Mouse (Mus musculus) left cerebral cortex, adult 11 months (tissue): ENCODE measurements around the gene Pip4k2a.

ENCODE experiments used
- DNase-seq: peaks from one replicate; pipeline ENCODE4 v3.0.0; 2022; ENCODE audit warnings: low spot score

Gene Pip4k2a

DNA sequence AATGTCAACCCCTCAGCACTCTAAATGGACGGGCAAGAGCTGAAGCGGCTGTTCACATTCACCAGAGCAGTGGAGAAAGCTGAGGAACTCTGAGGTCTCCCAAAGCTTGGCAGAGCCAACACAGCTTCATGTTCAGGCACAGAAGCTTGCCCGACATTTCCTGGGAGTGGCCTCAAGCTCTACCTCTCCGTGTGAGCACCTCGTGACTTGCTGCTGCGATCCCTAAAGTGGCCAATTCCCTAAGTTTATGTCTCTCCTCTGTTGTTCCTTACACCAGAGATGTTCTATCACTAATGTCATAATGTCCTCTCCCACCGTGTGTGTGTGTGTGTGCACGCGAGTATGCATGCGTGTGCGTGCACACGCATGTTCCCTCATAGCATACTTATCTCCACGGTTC, 42.3 kb downstream of the Pip4k2a start:
- no peak for DNase-seq

DNA sequence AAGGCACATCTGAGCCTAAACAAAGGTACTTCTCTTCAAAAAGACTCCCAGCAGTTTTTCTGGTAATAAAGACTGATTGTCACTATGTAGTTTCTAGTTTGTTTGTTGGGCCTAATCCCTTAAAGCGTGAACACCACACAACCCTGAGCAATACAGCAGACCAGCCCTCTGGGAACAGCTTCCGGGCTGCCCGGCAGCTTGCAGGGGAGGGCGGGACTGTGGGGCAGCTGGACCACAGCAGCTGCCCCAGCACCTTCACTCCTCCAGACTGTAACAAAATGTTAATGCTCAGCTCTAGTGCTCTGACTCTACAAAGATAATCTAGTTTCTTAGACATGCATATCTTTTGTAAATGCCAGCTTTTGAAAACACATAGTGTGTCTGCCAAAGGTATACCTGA, 42.9 kb downstream of the Pip4k2a start:
- no peak for DNase-seq

DNA sequence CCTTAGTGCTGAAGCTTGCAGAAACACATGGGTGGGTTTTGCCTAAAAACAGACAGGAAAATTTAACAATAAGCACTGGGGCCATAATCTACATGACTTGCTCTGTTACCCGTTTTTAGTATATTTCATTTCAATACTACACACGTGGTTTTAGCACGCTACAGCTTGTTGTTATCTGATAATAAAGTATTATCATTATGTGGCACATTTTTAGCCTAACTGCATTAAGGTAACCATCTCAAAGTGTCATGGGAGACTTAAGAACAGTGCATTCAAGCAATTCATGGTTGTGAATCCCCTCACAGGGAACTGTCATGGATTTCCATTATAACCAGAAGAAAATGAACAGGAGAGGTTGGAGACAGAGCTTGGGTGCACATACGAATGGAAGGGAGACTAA, 43.5 kb downstream of the Pip4k2a start:
- DNase-seq: no peak

DNA sequence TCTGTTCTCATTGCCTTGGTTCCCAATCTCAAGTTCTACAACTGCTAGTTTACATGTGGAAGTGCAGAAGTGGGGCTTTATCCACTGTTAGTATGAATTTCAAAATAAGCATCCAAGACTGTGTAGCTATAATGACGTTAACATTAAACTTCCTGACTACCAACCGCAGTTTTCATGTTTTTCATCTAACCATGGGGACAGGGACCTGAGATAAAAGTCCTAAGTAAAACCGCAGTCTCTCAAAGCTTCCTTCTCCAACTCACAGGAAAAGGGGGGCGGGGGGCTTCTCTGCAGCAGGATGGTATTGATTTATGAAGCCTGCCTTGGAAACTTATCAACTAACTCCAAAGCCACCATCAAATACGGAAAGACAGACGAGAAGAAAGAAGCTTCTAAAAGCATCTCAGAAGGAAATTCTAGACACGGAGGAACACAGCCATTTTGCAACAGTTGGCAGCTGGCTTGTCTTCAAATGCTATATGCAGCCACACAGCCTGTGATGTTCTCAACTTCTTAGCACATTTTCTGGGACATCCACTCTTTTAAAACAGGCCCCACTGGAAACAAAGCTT, 45.7 kb downstream of the Pip4k2a start:
- peak; percentile 32 for DNase-seq

DNA sequence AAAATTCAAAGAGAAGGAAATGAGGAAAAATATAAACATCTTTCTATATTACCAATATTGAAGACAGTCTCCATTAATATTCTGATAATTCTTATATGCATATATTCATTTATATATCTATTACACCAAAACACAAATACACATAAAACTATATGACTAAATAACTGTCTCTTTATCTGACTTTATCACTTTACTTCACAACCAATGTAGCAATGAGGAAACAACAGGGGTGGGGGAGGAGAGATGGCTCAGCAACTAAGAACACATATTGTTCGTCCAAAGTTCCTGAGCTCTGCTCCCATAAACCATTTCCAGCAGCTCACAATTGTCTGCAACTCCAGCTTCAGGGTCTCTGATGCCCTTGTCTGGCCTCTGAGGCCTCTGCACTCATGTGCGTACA, 47.2 kb downstream of the Pip4k2a start:
- DNase-seq: no peak

DNA sequence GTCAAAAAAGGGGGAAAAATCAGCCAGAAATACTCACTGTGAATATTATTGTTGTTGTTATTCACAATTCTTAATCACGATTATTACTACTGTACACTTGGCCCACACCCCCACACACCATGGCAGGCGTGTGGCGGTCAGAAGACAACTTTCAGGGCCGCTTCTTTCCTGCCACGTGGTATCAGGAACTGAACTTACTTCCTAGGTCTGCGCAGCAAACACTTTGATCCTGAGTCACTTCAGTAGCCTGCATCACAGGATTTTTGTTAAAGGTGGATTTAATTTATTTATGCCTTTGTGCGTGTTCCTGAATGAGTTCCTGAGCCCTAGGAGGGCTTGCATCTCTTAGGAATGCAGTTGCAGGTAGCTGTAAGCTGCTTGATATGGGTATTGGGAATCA, 49.2 kb downstream of the Pip4k2a start:
- no peak for DNase-seq

DNA sequence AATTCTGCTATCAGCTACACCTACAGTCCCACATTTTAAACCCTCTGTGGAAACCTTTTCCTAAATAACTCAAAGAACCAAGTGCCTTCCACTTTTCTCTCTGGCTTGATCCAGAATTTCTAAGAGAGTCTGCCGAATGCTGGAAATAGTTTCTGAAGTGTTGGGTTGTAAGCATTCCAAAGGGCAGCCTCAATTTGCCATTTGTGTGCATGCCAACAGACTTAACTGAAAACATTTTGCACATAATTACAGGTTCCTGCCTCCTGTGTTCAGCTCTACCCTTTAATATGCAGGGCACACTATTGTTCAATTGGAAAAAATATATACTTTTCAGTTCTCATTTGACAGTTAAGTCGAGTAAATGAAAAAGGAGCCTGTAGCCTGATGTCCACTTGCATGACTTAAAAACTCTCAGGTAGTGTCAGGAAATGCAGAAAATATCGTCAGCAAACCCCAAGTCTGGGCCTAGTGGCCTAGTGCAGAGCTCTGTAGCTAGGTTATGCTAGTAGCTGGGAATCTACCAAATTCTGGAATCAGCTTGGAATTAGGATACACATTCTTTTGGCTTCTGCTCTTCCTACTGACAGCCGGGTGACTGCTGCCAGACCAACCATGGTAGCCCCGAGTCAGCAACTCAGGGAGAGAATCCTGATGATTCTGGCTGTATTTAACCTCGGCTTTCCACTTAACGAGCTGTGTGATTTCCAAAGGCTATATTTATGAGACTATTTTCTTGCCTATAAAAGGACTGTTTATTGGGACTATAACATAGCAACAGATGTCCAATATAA, 50.1 kb downstream of the Pip4k2a start:
- no peak for DNase-seq

DNA sequence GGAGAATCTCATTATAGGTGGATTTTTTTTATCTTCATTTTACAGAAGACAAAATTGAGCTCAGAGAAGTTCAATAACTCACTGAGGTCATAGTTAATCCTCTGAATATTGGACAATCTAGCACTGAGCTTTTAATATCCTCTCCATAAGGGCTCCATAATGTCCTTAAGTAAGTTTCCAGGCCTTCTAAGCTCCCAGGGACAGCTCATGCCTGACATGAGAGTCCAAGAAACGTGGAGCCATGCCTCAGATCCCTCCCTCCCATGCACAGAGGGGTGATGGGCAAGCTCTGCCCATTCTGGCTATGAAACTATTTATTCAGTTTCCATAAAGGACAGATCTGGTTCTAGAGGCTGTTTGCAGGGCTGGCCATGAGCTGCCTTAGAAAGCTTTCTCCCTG, 52.5 kb downstream of the Pip4k2a start:
- DNase-seq: no peak

DNA sequence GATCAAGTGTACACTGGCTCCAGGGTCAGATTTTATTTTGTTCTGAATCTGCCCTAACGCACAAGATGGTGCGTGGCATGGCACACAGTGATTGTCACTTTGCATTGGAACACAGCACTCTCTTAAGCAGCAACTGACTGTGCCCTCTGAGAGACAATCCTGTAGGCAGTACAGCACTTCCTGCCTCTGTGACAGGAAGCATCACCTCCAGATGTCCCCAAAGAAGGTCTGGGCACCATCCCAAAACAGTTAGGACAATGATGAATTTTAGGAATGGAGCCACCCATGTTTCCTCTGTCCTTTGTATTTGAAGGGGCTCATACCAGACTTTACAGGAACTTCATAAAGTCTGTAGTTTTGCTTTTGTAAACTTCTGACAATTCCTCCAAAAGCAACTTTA, 54.0 kb downstream of the Pip4k2a start:
- no peak for DNase-seq

DNA sequence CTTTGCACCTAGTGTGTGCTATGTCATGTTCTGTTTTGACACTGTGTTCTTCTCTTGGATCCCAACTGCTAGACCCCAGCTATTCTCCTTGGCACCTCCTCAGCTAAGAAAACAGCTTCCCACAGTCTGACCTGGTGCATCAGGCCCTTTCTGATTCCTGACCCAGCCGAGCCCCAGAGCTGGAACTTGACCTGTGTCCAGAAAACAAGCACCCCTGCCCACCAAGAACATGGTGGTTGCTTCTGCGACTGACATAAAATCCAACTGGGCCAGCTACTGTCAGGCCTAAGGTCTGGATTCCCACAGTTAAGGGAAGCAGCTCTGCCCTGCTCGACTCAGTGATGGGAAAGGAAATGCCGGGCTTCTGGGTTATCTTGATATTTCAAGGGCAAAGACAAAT, 54.6 kb downstream of the Pip4k2a start:
- DNase-seq: no peak

DNA sequence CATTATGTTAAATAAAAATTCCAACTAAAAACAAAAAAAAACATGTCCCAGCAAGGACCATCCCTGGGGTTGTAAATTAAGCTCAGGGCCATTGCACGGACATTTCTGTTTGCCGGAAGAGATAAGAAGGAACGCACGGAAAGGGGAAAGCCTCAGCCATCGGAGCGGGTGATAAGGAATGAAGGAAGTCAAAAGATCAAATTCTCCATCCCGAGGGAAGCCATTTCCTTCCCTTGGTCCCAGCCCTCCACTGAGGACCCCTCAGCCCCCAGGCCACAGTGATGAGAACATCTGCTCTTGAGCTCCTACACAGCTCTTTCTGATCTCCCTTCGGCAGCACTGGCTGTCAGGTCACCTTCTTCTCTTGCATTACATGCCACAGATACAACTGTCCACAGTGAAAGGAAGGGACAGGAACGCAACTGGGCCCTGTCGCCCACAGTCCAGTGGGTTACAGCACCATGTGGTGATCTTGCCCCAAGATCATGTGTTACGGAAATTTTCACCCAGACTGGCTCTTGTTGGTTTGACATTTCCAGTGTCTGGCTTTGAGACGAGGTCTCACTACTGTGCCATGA, 57.1 kb downstream of the Pip4k2a start:
- DNase-seq: no peak

DNA sequence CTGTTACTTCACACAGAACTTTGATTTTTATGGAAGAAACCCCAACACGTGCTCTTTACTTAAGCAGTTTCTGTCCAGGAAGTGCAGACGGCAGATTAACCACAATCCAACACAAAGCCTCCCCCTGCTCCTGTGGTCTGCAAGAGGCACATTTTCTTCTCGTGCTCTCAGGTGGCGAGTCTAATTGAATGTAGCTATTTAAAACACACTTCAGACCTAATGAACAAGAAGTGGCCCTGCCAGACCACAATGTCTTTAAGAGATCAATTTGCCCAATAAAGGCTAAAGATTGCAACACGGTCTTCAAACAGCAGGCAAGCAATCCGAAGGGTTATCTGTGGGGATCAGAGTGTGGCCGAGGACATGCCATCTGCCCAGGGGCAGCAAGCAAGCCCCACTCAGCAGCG, 59.0 kb downstream of the Pip4k2a start:
- DNase-seq: no peak

DNA sequence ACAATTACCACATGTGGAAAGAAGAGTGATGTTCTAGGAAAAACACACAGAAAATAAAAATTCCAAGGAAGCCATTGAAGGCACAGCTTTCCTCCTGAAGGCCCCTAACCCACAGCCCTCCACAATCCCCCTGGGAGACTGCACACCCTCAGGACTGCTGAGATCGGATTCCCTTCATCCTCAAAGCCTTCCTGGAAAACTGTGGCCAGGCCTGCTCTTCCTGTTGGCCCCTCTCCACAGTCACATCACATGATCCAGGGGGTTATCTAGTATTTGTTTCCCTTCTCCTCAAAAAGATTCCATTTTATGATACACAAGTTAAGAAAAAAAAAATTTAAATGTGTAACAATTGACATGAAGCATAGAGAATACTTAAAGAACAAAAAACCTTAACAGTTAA, 59.7 kb downstream of the Pip4k2a start:
- DNase-seq: no peak

DNA sequence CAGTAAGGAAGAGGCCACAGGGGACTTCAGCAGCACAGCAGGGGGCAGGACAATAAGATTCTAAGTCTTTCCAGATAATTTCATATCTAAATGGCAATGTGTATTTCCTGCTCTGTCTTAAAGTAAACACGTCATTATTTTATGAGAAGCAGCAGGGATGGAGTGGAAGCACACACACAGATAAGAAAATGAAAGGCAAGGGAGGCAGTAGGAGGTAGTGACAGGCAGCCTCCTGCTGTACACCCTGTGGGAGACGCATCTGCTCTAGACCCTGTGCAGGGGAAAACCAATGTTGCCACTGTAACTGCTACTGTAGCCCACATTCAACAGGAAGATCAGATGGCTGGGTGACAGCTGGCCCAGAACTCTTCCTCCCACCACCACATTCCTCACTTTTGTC, 60.3 kb downstream of the Pip4k2a start:
- no peak for DNase-seq

DNA sequence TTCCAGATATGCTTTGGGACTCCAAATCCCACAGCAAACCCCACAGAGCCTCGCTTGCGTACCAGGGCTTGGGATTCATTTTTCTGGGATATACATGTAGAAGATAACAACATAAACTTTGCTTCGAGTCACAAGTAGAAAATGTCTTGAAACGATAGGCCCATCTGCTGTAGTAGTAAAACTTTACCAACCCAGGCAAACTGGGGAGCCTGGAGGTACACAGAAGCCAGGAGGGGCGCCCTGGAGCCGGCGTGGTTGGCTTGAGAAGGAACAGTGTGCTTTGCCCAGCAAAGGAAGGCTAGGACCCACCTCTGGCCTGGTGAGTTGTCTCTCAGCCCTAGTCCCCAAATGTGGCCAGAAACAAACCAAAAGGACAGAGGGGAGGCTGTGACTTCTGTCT, 61.5 kb downstream of the Pip4k2a start:
- DNase-seq: no peak

DNA sequence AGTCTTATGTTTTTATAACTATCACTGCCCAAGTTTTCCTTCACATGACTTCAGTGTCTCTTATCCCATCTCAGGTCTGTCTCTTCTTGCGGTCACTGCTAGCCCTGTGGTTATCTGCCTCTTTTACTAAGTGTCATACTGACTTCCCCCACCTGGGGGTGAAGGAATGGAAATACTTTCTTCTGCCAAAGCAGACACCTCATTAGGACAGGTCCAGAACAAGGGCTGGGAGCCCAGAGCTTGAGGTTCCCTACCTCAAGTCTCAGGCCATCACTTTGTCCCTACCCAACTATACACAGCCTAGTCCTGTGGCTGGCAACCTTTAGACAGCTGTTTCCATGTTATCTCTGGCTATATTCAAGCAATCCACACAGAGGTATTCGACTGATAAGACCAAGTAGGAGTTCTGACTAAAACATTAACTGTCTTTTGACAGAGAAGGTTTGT, 62.3 kb downstream of the Pip4k2a start:
- DNase-seq: no peak

DNA sequence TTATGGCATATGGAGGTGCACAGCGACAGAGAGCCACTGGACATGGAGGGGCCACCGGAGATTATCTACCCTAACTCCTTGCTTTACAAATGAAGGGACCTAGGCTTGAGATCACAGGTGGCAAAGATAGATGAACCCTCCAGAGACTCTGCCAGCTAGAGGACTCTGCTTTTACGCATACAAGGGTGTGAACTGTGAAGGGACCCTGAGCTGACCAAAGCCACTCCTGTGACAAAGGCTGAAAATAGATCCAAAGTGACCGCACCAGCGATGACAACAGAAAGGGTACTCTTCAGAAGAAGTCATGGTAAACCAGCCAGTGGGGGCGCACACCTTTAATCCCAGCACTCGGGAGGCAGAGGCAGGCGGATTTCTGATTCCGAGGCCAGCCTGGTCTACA, 63.8 kb downstream of the Pip4k2a start:
- DNase-seq: no peak

DNA sequence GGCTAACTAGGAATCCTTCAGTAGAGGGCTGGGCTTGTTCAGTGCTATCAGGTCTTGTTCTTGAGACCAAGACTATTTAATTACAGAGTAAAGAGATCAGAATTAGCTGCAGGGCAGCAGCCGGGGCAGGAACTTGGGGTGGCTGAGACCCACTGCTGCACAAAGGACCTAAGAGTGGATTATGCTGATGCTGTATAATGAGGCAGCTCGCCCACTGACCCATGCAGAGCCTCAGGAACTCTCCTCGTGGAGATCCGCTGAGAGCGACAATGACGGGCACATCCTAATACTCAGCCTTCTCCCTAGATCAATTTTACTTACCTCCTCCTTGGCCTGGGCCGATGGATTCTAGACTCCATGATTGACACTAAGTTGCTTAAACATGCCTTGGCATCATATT, 64.5 kb downstream of the Pip4k2a start:
- DNase-seq: no peak

DNA sequence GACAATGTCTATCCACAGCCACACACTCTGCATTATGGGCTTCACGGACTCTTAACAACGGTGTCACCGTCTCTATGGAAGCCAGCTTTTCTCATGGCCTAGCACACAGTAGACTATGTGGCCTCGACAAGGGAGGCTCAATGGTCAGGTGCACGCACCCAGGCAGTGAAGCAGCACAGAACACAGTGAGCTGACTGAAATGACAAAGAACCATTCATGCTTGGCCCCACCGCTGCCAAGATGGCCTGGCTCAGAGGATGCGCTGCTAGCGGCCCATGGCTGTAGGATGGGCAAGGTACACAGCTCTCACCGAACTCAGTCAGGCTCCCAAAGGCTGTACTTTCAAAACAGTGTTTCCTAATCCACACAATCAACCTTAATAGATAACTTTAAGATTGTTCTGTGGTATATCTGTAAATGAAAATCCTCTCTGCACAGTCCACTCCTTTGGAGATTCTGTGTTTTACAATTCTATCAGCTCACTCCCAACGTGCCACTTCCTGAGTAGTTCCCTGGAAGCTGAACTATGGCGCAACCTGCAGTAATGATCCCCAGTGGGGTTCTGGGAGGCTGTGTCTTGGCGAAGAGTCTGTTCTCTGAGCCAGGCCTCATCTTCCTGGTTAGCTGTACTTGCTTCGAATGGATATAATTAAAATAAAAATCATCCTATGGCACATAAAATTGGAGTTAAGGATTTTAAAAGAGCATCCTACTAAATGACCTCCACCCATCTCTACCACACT, 67.4 kb downstream of the Pip4k2a start:
- peak; percentile 29 for DNase-seq

DNA sequence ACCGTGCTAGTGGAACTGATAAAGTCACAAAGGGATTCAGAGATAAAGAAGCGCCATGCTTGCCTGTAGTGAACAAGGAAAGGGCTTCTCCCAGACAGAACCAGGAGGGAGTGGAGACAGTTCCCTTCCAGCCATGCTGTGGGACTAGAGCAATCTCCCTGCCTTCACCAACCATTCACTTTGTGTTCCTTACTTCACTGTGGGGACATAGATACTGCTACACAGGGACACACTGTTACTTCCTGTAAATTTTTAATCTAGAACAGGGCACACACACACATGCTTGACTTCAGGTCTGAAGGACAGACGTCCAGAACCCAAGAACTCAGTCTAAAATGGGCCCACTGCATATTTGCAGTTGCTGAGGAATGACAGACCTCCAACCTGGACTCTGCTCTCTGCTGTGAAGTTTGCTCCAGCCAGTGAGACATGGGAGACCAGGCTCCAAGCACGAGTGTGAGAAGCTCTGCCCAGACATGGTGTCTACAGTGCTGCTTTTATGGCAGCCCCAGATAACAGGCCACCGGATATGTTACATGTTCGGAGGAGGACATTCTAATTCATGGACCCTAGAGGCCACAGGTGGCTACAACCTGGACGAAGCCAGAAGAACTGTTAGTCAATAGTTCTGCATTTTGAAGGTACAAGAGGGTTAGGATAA, 69.2 kb downstream of the Pip4k2a start:
- DNase-seq: no peak

DNA sequence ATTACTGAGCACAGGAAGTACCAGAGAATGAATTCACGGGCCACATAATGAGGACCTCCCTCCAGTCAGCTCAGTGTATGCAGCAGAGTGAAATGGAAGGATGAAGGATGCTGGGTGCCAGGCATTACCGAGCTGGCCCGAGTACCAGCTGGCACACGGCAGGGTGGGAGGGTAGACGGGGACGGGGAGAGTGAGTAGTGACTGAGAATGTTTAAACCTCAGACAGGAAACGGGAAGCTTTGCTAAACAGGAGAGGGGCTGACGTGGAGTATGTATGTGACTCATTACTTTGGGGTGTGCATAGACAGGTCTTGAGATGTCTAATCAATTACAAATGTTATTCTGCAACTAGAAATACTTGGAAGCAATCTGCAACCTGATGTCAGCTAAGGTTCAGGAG, 69.7 kb downstream of the Pip4k2a start:
- no peak for DNase-seq

DNA sequence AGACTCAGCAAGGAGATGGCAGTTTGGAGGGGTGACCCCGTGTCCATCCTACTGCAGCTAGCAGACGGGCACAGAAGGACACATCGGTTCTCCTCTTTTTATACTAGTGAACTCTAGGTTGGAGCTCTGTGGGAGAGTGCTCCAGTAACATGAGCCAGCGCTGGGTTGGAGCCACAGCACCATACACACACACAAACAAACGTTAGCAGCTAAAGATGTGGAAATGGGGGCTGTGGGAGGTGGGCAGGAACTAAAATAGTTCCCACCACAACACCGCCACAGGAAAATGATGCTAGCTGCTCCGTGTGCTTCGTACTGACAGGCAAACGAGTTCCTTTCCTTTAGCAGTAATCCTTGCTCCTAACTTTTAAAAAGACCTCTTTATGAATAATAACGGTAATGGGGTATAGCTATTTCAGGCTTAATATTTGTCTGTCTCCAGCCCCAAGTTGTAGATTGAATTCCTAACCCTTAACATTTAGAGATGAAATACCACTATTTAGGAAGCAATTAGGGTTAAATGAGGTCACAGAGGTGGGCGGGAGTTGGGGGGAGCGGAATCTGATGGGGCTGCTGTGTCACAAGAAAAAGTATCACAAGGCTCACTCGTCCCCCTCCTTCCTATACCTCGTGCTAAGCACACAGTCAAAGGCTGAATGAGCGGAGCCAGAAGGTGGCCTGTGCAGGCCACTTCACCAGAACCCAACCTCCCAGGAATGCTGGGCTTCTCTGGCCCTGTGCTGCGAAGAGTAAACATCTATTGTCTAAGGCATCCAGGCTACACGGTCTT, 73.9 kb downstream of the Pip4k2a start:
- no peak for DNase-seq
